Mouse (Mus musculus) large intestine, adult 2 months (tissue): ENCODE measurements around the gene Zp3. TPM values are rescaled to one million over a fixed set of nuclear protein-coding genes. Genes with fewer than 3 reads are reported as not detected.

ENCODE experiments used
- DNase-seq: peaks from one replicate; pipeline ENCODE4 v3.0.0-alpha.2; 2012; ENCODE audit warnings: low read depth, low spot score
- WGBS: fragments of 180-500 bp; shearing (Covaris S2); methylation state at CpG from one replicate; pipeline ENCODE4 v1.1.7; 2018; 5-methylcytosine and 5-hydroxymethylcytosine counted together
- polyA plus RNA-seq: library from polyadenylated mRNA; depleted of rRNA; stranded (reverse); fragments of >200 nt; gene quantifications from 2 replicates; pipeline ENCODE4 v1.2.3, GENCODE M21; 2012; rRNA removed

Gene Zp3
- not detected in 2 replicates for polyA plus RNA-seq

DNA sequence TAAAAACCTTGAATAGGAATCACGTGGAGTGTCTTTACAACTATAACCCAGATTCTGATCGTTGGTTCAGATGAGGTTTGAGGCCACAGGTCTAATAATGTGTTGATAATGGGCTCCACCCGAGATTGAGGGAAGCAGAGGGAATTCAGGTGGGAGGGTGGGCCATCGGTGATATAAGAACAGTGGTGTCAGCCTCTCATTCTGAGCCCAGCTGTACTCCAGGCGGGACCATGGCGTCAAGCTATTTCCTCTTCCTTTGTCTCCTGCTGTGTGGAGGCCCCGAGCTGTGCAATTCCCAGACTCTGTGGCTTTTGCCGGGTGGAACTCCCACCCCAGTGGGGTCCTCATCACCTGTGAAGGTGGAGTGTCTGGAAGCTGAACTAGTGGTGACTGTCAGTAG lies at the start of gene Zp3:
Zp3 (plus strand) TSS at position 196 of the 400 bp plus-strand sequence.
- WGBS = 68% methylated on average over 8 of the region's 8 CpGs
- DNase-seq = no peak

GRCm38 (mm10) chr5:135931526-135931925 lies 48.4 kb upstream of the Zp3 start:
- no peak for DNase-seq
- WGBS = 83% methylated on average over 9 of the region's 9 CpGs

DNA sequence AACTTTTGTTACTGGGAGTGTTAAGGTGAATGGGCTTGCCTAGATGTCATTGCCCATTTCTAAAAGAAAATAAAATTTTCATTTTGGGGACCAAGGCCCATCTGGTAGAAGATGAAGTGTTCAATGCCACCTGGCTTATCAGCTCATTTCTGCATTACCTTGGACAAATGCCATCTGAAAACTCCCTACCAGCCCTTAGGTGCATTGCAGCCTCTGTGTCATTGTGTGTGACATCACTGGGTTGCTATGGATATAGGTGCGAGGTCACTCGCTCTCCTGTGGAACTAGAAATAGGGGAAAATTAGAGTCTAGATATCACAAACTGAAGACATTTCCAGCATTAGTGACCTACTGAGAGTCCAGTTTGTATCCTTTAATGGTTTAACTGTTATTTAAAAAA lies 47.5 kb upstream of the Zp3 start:
- no peak for DNase-seq
- 34% methylated on average over 2 of the region's 2 CpGs for WGBS

DNA sequence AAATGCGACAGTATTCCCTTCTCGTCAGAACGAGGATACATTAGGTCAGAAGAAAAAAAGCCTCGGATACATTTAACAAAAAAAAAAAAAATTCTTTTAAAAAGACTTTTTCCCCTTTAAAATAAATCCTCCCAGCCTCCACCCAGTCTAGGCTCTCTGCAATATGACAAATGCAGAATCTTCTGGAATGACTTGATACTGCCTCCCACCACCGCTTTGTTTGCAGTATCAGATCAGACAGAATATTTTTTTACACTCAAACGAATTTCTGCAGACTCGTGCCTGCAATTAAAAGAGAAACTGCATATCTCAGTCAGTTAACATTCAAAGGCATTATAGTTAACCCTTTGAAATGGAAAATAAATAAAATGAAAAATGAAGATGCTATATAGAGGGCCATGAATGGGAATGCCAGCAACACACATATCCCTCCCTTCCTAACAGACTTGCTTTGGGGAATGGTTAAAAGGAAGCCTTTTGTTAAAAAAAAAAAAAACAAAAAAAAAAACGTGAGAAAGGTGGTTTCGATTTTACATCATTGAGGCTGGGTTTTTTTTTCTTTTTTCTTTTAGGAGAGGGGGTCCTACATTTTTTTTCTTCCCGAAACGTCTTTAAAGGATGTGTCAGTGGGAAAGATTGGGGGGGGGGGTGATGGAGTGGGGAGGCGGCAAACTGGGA lies 46.5 kb upstream of the Zp3 start:
- WGBS = 6% methylated on average over 12 of the region's 12 CpGs
- DNase-seq = no peak

GRCm38 (mm10) chr5:135933900-135934441 lies 45.9 kb upstream of the Zp3 start:
- under 1% methylated on average over 35 of the region's 35 CpGs for WGBS
- no peak for DNase-seq

- WGBS = under 1% methylated on average over 47 of the region's 48 CpGs
- DNase-seq = peak; percentile 82
Measured at GRCm38 (mm10) chr5:135934481-135935175, 45.3 kb upstream of the Zp3 start, which contains the start of gene Ywhag. Gene Ywhag, minus strand, starts transcription at chr5:135934616.

DNA sequence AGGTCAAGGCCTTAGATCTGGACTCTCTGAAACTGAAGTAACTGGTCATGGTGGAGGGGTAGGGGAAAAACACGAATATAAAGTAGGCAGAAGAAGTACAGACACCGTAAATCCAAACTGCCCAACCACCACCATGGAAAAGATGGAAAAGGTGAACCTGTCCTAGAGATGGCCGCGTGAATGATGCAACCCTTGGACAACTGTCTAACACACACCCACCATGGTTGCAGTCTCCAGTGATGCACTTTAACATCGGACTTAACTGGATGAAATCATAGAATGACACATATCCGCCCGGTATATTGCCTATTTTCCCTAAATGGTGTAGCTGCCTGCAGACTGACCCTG lies 44.7 kb upstream of the Zp3 start:
- WGBS = 27% methylated on average over 7 of the region's 7 CpGs
- DNase-seq = no peak

DNA sequence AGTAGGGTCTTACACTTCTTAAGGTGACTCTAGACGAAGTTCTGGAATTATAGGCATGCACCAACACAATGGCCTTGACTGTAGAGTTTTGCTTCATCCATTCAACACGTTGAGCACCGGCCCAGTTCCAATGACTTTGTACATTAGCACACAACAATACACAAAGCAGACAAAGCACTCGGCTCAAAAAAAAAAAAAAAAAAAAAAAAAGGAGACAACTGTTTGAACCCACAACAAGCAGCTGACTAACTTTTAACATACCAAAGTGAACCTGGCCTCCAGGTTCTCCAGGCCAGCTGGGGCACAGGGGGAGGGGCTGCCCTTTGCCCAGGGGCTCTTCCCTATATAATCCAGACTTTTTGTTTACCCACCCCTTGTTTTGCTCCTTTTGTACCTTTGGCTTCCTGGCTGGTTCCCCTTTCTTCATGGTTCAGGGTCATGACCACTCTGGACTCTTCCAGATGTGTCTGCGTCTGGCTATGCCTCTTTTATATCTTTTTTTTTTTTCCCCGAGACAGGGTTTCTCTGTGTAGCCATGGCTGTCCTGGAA lies 44.2 kb upstream of the Zp3 start:
- 75% methylated on average over 6 of the region's 6 CpGs for WGBS
- DNase-seq = no peak

GRCm38 (mm10) chr5:135940587-135940986 lies 39.3 kb upstream of the Zp3 start:
- DNase-seq = no peak
- WGBS = 49% methylated on average over 5 of the region's 5 CpGs

DNA sequence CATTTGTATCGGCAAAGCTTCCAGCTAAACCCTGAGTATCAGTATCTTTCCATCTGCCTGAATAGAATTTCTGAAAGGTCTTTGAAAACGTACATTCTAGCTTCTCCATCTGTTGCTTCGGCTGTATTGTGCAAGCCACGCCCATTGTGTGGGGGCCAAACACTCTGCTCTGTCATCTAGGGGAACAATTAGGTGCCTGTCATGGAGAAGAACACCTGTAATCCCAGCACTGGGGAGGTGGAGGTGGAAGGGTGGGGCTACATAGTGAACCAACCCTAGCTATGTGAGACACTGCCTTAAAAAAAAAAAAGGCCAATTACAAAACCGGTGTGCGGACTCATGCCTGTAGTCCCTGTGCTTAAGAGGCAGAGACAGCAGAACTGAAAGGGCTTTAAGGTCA lies 37.2 kb upstream of the Zp3 start:
- no peak for DNase-seq
- 54% methylated on average over 6 of the region's 6 CpGs for WGBS

DNA sequence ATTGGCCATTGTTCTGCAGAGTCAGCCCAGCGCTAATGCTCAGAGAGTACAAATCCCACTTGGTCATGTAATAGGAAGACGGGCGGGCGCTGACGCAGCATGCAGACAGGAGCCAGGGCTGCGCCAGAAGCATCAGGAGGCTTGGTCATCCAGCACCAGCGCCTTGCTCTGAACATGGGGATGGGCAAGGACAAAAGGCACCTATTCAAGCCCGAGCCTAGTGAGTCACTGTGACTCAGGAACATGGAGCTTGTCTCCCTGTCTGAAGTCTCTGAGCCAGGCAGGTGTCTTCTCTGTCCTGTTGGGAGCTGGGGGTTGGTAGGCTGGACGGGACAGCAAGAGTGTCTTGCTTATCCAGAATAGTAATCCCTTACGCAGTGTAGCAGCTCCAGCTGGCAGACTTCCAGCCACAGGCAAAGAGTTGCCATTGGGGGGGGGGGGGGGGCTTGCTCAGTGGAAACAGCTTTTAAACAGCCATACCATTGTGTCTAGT lies 33.9 kb upstream of the Zp3 start:
- WGBS = 64% methylated on average over 10 of the region's 10 CpGs
- no peak for DNase-seq

DNA sequence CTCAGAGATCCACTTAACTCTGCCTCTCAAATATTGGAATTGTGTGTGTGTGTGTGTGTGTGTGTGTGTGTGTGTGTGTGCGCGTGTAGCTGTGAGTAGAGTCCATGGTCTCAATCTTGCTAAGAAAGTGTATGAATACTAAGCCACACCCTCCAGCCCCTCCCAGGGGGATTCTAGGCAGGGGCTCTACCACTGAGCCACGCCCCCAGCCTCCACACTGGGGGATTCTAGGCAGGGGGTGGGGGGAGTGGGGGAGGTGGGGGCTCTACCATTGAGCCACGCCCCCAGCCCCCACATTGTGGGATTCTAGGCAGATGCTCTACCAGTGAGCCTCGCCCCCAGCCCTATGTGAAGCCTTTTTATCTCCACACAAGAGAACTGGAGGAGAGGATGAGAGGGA lies 33.3 kb upstream of the Zp3 start:
- no peak for DNase-seq
- 83% methylated on average over 5 of the region's 5 CpGs for WGBS

- WGBS = 43% methylated on average over 11 of the region's 11 CpGs
- DNase-seq = no peak
Measured at GRCm38 (mm10) chr5:135950710-135951412, 29.0 kb upstream of the Zp3 start.

DNA sequence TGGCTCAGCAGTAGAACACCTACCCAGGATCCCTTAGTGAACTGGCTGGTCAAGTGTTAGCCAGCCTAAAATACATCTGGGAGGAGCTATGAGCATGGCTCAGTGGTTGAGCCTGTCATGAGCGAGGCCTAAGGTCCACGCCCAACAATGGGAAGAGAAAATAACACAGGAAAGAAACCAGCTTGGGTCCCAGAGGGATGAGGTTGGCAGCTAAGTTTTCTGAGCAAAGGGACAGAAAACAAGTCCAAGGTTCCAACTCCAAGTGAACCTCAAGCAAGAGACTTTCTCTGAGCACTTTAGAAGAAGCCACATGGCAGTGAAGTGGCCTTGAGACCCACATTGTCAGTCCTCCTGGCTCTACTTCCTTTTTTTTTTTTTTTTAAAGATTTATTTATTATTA lies 28.2 kb upstream of the Zp3 start:
- DNase-seq = no peak
- WGBS = 90% methylated on average over 2 of the region's 2 CpGs

DNA sequence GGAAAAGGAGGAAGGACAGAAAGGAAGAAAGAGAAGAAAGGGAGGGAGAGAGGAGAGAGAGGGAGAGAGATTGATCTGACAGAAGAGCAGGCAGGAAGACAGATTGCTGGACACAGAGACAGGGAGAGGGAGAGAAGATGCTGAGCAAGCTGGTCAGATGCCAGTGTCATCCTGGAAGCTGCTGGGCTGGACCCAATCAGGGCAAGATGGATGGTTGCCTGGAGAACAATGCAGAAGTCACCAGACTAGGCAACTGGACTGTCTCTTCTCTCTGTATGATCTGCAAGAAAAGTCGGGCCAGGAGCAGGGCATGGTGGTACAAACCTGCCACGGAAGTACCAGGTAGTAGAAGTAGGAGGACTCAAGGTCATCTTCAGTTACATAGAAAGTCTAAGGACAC lies 27.1 kb upstream of the Zp3 start:
- DNase-seq = no peak
- WGBS = 77% methylated on average over 2 of the region's 2 CpGs

DNA sequence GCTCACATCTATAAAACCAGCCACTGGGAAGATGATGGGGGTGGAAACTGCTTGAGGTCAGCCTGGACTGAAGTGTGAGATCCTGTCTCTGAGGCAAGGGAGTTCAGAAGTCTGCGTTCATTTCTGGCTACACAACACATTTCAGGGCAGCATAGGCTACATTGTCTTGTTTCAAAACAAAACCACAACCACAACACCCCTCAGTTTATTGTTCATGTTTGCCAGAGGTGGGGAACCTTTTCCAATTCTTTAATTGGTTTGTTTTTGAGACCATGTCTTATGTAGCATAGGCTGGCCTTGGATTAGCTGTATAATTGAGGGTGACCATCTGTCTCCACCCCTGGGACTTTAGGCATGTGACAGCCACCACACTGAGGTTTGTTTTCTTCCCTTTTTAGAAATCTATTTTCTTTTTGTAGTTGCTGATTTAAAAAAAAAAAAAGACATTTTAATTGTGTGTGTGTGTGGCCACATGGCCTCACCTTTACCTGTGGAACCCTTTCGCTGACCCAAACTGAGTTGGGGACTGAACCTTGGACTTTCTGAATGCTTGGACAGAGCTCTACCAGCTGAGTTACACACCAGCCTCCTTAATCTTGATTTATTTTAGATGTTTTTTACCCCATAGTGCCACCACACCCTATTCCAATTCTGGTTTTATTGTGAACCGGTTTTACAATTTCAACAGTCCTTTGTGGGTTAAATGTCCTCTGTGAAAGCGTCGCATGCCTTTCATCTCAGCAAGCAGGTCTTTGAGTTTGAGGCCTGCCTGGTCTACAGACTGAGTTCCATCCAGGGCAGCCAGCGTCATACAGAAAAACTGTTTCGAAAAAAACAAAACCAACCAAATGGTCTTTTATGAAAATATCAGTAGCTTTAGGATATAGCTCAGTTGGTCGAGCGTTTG lies 23.3 kb upstream of the Zp3 start:
- WGBS = 35% methylated on average over 9 of the region's 9 CpGs

GRCm38 (mm10) chr5:135957207-135957974 lies 22.5 kb upstream of the Zp3 start:
- DNase-seq = peak; percentile 93
- WGBS = 4% methylated on average over 28 of the region's 28 CpGs

More for the DNA sequence above, 23.3 kb upstream of the Zp3 start:
- no peak for DNase-seq

DNA sequence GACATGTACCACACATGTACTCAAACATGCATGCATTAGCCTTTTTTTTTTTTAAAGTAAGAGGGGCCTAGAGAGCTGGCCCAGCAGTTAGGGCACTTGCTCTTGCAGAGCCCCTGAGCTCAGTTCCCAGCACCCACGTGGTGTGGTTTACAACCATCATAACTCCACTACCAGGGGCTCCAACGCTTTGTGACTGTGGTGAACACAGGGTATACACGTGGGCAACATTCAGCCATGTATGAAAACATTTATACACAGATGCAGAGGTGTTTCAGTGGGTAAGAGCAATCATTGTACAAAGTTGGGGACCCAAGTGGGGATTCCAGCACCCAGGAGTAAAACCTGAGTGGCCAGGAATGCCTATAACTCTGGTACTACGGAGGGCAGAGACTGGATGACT lies 21.5 kb upstream of the Zp3 start:
- DNase-seq = no peak
- WGBS = 77% methylated on average over 4 of the region's 4 CpGs
